Mouse (Mus musculus) erythroid progenitor cell, adult 5-6 weeks (primary cell): ENCODE measurements around the gene Fam120c. TPM values are rescaled to one million over a fixed set of nuclear protein-coding genes. Genes with fewer than 3 reads are reported as not detected.

Experiments
- ATAC-seq: replicated peaks from 2 replicates; pipeline ENCODE4 v1.8.0; 2016; ENCODE audit warnings: moderate number of reproducible peaks, mild to moderate bottlenecking, moderate TSS enrichment, inconsistent platforms; ENCODE audit not compliant: poor library complexity, low FRiP score, severe bottlenecking
- total RNA-seq, 2 experiments: library from RNA; stranded (forward) in 1 of 2; stranded (reverse) in 1 of 2; fragments of 150-400 nt in 1 of 2; fragments of 186-747, 209-891 nt in 1 of 2; gene quantifications; 2 replicates each; pipeline versions ENCODE4 v1.2.3 to v1.2.4; 2015 to 2017; ENCODE audit warnings: low replicate concordance in 2 of 2

Gene Fam120c
- total RNA-seq, 2 experiments from 2014 or later = 0.84 to 1.3 TPM

DNA sequence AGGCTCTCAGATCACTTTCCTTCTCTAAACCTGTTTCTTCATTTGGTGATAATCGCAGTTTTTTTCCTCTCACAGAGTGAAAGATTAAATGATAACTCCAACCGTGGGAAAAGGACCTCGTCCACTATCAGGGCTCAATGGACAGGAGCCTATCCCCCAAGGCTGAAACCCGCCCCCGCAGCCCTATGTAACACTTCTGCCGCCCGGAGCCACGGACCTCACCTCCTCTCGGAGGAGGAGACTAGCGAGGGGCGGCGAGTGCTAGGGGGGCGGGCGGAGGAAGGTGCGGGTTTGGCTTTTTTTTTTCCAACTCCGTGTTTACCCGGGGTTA, 176.1 kb downstream of the Fam120c start:
- ATAC-seq = peak; percentile 67

DNA sequence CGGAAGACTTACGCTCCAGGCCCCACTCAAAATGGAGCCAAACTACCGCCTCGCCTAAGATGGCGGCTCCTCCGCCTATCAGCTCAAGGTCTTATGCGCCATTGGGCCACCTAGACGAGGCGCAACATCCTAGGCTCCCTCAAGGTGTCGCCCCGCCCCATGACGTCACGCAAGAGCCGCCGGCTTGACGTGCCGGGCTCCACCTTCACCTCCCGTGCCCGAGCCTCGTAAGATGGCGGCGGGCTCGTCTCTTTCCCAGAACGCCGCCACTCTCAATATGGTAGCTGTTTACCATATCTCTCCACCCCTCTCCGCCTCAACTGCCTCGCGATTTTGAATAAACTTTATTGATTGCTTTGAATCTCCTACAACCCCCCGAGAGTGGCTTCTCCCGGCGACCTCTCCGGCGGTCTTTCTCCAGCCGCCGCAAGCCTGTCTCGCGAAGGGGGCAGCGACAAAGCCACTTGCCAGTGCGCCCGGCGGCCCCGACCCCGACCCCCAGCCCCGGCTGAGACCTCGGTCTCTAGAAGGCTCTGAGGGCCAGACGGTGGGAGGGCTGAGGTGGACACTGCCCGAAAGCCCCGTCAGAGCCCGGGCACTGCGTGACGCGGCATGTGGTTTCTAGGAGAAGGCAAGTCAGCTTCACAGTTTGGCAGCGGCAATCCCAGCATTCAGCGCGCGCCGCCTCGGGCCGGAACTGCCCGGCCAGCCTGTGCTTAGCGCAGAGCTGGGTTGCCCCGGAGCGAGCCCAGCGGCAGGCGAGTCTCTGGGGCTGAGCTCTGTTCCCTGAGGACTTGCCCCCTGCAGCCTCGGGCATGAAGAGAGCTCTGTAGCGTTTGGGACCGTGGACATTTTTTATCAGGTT, 176.7 kb downstream of the Fam120c start, which contains the start of gene Phf8:
TSS of gene Phf8 (plus strand) at position 215 of the 865 bp plus-strand sequence.
- ATAC-seq = peak; percentile 91

Other genes with a start within 250 kb of the Fam120c start
- gene Tsr2, start 247.6 kb upstream of the Fam120c start, total RNA-seq (2015; ENCODE audit: low replicate concordance) = 0.72 and 8.4 TPM in 2 replicates
- gene Tsr2, start 247.6 kb upstream of the Fam120c start, total RNA-seq (2017; ENCODE audit: low replicate concordance) = 7.4 and 8.9 TPM in 2 replicates
- gene Wnk3, start 146.1 kb upstream of the Fam120c start, total RNA-seq (2015; ENCODE audit: low replicate concordance) = not detected in 2 replicates
- gene Wnk3, start 146.1 kb upstream of the Fam120c start, total RNA-seq (2017; ENCODE audit: low replicate concordance) = not detected in 2 replicates
- gene Phf8, start 176.5 kb downstream of the Fam120c start, total RNA-seq (2015; ENCODE audit: low replicate concordance) = 38.2 and 52.0 TPM in 2 replicates
- 34.4 and 36.4 TPM in 2 replicates for gene Phf8, start 176.5 kb downstream of the Fam120c start, total RNA-seq (2017; ENCODE audit: low replicate concordance)